Mouse (Mus musculus): ENCODE measurements at regions not wholly inside any gene's neighbourhood (a gene's known extent, or its start where the extent isn't known, plus 50 kb on each side); places are given as distances from the start of the nearest gene placed in this dataset.

- no peak for TF ChIP-seq CTCF (IDR thresholded peaks at IDR 0.05; ENCODE audit: low read depth)
- TF ChIP-seq EP300 (IDR thresholded peaks at IDR 0.05; ENCODE audit: low read depth): no peak
Measured at GRCm38 (mm10) chr10:125902668-125903067, 63.3 kb upstream of the Lrig3 start.

Data from heart, postnatal 0 days (tissue).